Mouse (Mus musculus) bone marrow, adult 2 months (tissue): Measurements from ENCODE around the gene St8sia1. TPM values are rescaled to one million over a fixed set of nuclear protein-coding genes. Genes with fewer than 3 reads are reported as not detected.

Source experiments
- H3K27ac ChIP-seq: fragments of 200-500 bp; 2 replicates; pipeline ENCODE4 v1.5.1; 2012; ENCODE audit warnings: low read depth, mild to moderate bottlenecking, control low read depth, inconsistent platforms, low read length; ENCODE audit not compliant: control insufficient read depth, poor library complexity, insufficient read depth
- H3K4me1 ChIP-seq: fragments of 200-500 bp; 2 replicates; pipeline ENCODE4 v1.6.1; 2011; ENCODE audit warnings: low read length; ENCODE audit not compliant: control insufficient read depth, insufficient read depth
- H3K4me3 ChIP-seq: fragments of 200-500 bp; replicated peaks from 2 replicates; pipeline ENCODE3; 2011; ENCODE audit warnings: mild to moderate bottlenecking, low read depth, low read length, control low read depth; ENCODE audit not compliant: control insufficient read depth
- CTCF ChIP-seq: fragments of 200-500 bp; IDR thresholded peaks from 2 replicates; pipeline ENCODE4 v1.5.1; 2011; ENCODE audit warnings: low read length, control low read depth; ENCODE audit not compliant: control insufficient read depth, insufficient read depth
- POLR2A ChIP-seq: fragments of 200-500 bp; IDR thresholded peaks from 2 replicates; pipeline ENCODE4 v1.6.1; 2011; ENCODE audit warnings: low read depth, mild to moderate bottlenecking, control low read depth, low read length, borderline replicate concordance; ENCODE audit not compliant: control insufficient read depth
- WGBS: fragments of 180-500 bp; shearing (Covaris S2); methylation state at CpG from one replicate; pipeline ENCODE4 v1.1.7; 2018; 5-methylcytosine and 5-hydroxymethylcytosine counted together
- polyA plus RNA-seq: library from polyadenylated mRNA; stranded (reverse); fragments of >200 nt; gene quantifications from 2 replicates; pipeline ENCODE4 v1.2.4, GENCODE M21; 2011; ENCODE audit warnings: low replicate concordance; ENCODE audit not compliant: missing spikeins, insufficient read depth, insufficient read length

Gene St8sia1
- polyA plus RNA-seq, 1 experiment, result 0.47 TPM

GRCm38 (mm10) chr6:142814495-142814921, 149.7 kb downstream of the St8sia1 start:
- WGBS, result 6% methylated on average over 15 of the region's 15 CpGs
- peak; percentile 40 for TF ChIP-seq CTCF
- TF ChIP-seq POLR2A, result no peak
- Histone ChIP-seq H3K4me3 (peak overlapping the region; percentile 60), H3K4me1 (no peaks in the 10 kb centered on the region), H3K27ac (no peak overlapping the region)

GRCm38 (mm10) chr6:142814011-142814410, 150.2 kb downstream of the St8sia1 start:
- TF ChIP-seq CTCF, result no peak
- 74% methylated on average over 10 of the region's 10 CpGs for WGBS
- no peaks in the 10 kb centered on the region for H3K4me1 ChIP-seq
- H3K27ac ChIP-seq, result no peak overlapping the region
- no peak overlapping the region for H3K4me3 ChIP-seq

DNA sequence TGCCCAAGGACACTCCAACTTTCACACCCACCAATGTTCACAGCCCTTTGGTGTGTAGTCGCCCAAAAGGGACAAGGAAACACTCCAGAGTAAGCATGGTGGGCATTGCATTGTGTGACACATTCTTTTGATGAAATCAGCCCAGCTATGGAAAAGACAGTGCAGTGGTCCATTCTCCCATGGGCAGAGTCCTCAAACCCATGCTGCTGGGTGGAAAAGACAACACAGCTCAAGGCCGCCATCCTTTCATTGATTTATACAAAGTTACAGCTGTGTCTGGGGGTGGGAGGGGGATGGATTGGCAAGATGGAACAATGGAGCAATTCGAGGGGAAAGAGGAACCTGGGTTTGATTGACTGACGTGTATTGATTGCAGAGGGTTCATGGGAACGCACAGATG, 151.3 kb downstream of the St8sia1 start:
- Histone ChIP-seq H3K27ac (no peak overlapping the region), H3K4me1 (no peaks in the 10 kb centered on the region), H3K4me3 (no peak overlapping the region)
- no peak for TF ChIP-seq CTCF
- TF ChIP-seq POLR2A, result no peak
- 53% methylated on average over 5 of the region's 5 CpGs for WGBS

- WGBS, result 18% methylated on average over 6 of the region's 6 CpGs
- H3K27ac ChIP-seq, result no peak overlapping the region
- peaks cover 3% of the 10 kb centered on the region for H3K4me1 ChIP-seq
- TF ChIP-seq POLR2A (no peak), CTCF (no peak)
- no peak overlapping the region for H3K4me3 ChIP-seq
Observed at GRCm38 (mm10) chr6:142810239-142810638, 154.0 kb downstream of the St8sia1 start.

DNA sequence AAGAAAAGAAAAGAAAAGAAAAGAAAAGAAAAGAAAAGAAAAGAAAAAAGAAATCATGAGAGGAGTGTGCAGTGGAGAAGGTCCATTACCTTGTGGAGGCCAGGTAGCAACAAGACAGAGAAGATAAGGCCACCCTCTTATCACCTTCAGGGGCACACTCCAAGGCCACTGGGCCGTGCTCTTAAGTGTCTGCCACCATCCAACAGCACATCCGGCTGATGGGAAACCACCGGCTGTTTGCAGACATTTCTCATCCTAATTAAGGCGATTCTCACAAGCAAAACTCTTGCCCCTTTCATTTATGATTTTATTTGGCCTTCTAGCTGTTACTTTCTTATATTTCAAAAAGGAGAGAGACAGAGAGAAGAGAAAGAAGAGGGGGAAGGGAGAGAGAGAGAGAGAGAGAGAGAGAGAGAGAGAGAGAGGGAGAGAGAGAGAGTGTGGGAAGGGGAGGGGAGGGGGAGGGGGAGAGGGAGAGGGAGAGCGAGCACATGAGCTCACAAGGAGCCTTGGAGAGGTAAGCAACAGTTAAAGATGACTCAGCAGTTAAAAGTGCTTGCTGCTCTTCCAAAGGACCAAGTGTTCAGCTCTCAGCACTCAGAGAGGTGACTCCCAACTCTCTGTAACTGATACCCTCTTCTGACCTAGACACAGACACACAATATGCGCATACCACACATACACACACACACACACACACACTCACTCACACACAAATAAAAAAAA, 154.7 kb downstream of the St8sia1 start:
- Histone ChIP-seq H3K4me3 (no peak overlapping the region), H3K27ac (no peak overlapping the region), H3K4me1 (peaks cover 4% of the 10 kb centered on the region)
- WGBS, result 33% methylated on average over 6 of the region's 6 CpGs
- TF ChIP-seq POLR2A (no peak), CTCF (no peak)

GRCm38 (mm10) chr6:142806326-142806725, 157.9 kb downstream of the St8sia1 start:
- 17% methylated on average over 4 of the region's 4 CpGs for WGBS
- TF ChIP-seq CTCF (no peak), POLR2A (no peak)
- Histone ChIP-seq H3K4me1 (peaks cover 4% of the 10 kb centered on the region), H3K27ac (no peak overlapping the region), H3K4me3 (no peak overlapping the region)

- Histone ChIP-seq H3K4me1 (peaks cover 4% of the 10 kb centered on the region), H3K4me3 (no peak within 1 kb of the TSS), H3K27ac (no peak within 1 kb of the TSS)
- TF ChIP-seq CTCF, result no peak
- TF ChIP-seq POLR2A, result no peak
Observed at GRCm38 (mm10) chr6:142804402-142804801, 159.8 kb downstream of the St8sia1 start, which contains the start of gene Sult6b2. Sult6b2 (minus strand) TSS chr6:142804502.

DNA sequence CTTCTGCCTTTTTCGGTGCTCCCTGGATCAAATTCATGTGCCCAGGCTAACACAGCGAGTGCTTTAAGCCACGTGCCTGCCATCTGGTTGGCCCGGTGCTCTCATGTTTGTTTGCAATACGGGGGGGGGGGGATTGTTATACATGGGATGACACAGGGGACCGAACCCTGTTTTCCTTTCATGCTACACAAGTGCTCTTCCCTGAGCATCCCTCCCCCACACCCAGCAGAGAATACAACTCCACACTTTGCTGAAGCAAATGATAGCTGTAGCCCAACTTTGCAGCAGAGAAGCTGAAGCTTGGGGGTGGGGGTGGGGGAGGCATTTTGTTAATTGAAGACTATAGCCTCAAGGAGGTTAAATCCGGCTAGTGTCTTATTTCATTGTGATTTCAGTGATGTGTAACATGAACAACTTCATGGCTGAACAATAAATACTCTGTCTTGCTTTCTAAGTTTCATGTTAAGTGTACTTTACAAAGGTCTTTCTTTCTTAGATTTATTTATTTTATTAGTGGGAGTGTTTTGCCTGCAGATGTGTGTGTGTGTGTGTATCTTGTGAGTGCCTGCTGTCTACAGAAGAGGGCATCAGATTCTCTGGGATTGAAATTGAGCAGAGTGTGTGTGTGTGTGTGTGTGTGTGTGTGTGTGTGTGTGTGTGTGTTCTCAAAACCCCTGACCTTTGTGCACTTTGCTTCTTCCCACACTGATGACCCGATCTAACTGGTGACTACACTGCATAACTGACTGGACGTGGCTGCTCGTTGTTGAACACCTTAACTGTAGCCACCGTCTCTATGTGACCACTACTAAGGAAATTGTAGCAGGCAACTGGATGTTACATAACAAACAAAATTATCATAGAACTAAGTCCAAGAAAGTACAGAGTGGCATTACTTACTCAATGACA, 161.4 kb downstream of the St8sia1 start:
- Histone ChIP-seq H3K27ac (no peak overlapping the region), H3K4me1 (peaks cover 4% of the 10 kb centered on the region), H3K4me3 (no peak overlapping the region)
- 62% methylated on average over 11 of the region's 11 CpGs for WGBS
- TF ChIP-seq POLR2A, result no peak
- TF ChIP-seq CTCF, result no peak

DNA sequence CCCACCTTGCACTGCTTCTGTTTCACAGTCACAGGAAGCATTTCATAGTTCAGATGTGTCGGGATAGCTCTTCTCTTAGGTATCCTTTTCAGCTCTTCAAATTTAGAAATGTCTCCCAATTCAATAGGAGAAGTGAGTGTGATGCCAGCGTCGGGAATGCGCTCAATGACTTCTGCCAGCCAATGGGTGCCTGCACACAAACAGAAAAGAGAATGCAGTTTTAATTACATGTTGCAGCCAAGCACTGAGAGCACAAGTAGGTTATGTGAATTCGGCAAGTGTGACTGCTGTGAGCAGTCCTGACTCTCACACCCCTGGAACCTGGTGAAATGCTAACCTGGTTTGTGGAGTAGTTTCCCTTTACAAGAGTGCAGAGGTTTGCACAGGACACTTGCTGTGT, 162.6 kb downstream of the St8sia1 start:
- peaks cover 4% of the 10 kb centered on the region for H3K4me1 ChIP-seq
- WGBS, result 81% methylated on average over 5 of the region's 5 CpGs

More for the DNA sequence above, 162.6 kb downstream of the St8sia1 start:
- no peak overlapping the region for H3K4me3 ChIP-seq
- H3K27ac ChIP-seq, result no peak overlapping the region
- TF ChIP-seq CTCF (no peak), POLR2A (no peak)
